Mouse (Mus musculus): ENCODE results near the gene Pias4. TPM values are rescaled to one million over a fixed set of nuclear protein-coding genes. Genes with fewer than 3 reads are reported as not detected.
A peak's percentile ranks its signal among the peaks of the same experiment; 100 is the strongest.
"Not testable (repeated sequence)": the region's sequence is repeated elsewhere in the genome, so short reads cannot be mapped to it uniquely, and the experiment has no call there.

Gene Pias4
- total RNA-seq, 2 experiments from 2014 or later: 22.1 to 22.5 TPM

DNA sequence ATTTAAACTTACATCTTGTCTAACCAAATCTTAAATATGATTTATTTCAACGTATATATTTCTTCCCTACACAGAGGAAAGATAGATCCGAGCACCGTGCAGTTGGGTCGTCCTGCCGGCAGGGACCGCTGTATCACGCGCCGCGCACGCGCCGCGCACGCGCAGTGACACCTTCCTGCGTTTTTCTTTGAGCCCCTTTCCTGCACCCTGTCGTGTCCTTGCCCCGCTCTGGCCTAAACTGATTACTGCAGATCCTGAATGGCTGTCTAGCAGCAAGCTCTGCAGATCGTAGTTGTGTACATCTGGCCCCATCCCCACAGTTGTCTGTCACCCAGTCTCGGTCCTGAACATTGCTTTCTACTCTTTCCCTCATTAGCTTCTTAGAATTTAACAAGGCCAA, 5.4 kb upstream of the Pias4 start:
- DNase-seq (ENCODE audit: low spot score in 2 of 2): peak; percentile 75 to 82

DNA sequence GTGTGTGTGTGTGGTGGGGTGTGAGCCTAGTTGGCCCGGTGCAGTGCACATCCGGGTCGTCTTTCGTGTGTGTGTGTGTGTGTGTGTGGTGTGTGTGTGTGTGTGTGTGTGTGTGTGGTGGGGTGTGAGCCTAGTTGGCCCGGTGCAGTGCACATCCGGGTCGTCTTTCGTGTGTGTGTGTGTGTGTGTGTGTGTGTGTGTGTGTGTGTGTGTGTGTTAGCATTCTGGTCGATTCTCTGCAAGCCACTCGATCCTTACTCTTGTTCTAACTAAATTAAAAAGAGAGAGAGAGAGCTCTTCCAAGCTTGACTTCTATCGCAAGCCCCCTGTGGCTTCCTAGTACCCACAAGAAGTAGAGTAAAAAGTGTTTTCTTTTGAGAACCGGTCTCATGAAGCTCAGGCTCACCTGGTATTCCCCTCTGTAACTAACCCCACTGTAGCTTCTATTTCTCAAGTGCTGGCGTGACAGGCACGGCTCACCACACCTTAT, 1.7 kb upstream of the Pias4 start:
- DNase-seq (ENCODE audit: low spot score in 2 of 2): not testable (repeated sequence)

DNA sequence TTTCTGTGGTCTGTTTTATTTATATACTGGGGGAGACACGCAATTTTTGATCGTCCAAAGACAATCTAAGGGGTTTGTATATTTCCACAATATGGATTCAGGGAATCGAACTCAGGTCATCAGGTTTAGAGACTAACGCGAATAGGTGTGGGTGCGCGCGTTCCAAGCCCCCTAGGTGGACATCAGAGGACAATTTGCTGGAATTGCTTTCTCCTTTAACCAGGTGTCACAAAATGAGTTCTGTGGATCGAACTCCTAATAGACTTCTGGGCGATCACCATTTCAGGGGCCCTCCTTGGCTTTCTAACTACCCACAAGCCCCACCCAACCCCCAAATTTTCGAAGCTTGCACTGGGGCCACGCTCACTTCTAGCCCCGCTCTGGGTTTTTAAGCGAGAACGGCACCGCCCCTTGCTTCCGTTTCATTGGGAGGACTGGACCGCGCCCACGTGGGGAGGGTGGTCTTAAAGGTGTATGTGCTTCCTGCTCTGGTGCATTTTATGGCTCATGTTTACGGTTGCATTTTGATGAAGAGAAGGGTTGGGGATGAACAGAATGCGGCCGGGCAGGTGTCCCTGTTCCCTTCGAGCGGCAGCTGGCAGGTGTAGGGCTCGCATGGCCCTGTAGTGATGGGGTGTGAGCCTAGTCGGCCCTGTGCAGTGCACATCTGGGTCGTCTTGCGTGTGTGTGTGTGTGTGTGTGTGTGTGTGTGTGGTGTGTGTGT, 960 bp upstream of the Pias4 start:
- peak in 1 of 2 experiments; percentile 83 for DNase-seq (ENCODE audit: low spot score in 2 of 2)

DNA sequence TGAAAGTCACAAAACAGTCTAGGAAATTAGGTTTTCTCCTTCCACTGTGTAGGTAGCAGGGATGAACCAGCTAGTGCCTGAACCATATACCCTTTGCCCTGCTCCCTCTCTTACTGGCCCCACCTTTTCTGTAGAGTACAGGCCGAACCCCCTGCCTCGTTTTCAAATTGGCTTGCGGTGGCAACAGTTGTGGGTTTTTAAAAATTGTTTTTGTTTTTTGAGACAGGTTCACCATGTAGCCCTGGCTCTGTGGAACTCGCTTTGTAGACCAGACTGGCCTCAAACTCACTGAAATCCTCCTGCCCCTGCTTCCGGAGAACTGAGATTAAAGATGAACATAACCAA, 336 bp upstream of the Pias4 start:
- DNase-seq (ENCODE audit: low spot score in 2 of 2): peak in 1 of 2 experiments; percentile 66

DNA sequence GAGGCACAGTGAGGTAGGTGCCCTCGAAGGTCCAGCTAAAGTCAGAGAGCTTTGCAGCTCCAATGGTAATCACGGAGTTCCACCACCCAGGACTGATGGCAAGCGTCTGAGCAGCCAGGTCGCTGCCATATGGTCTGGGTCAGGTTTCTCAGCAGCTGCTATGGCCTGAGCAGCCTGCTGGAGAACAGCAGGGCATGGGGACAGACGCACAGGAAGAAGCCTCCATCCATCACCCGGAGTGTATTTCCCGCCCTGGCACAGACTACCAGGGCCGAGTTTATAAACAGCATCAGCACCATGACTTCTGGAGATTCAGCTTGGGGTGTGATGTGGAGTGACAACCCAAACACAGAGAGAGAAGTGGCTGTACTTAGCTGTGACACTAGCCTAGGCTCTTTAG, 2.6 kb downstream of the Pias4 start:
- no peak for DNase-seq (ENCODE audit: low spot score in 2 of 2)

DNA sequence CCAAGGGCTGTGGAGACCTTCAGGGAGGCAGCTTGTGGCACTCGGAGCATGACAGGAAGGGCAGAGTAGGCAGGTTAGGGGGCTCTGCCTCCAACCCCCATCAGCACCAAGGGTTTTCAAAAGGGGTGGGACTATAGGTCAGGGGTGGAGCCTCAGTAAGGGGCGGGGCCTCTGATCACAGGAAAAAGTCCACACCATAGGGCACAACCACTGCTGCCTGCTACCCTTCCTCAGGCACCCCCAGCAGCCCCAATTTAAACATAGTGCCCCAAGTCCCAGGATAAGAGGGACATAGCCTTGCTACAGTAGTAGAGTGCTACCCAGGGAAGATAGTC, 5.4 kb downstream of the Pias4 start:
- DNase-seq (ENCODE audit: low spot score in 2 of 2): no peak

DNA sequence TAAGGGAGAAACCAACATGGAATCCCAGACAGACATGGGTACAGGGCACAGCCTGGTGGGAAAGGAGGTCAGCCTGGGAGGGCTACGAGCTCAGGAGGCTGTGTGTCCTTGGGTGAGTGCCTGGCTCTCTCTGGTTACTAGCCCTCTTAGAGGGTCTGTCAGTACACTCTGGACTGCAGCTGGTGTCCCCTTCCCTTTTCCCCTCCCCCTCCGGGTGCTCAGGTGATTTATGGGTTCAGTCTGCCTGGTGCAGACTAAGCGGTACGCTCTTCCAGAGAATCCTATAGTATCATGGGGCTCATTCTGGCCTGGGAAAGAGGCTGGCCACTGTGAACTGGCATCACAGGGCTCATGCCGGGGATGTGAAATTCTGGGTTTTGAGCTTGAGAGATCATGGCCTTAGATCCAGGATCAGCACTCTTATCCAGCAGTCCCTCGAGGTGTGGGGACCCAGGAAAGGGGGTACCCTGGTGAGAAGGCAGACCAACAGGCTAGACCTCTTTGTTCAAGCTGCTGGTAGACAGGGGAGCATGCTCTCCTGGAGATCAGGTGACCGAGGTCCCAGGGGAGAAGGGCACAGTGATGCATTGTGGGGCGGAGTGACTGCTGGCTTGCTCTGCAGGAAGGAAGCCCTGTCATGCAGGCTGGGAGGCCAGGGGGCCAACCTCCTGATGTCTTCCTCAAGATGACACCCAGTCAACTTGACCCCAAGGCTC, 6.0 kb downstream of the Pias4 start:
- no peak for DNase-seq (ENCODE audit: low spot score in 2 of 2)

DNA sequence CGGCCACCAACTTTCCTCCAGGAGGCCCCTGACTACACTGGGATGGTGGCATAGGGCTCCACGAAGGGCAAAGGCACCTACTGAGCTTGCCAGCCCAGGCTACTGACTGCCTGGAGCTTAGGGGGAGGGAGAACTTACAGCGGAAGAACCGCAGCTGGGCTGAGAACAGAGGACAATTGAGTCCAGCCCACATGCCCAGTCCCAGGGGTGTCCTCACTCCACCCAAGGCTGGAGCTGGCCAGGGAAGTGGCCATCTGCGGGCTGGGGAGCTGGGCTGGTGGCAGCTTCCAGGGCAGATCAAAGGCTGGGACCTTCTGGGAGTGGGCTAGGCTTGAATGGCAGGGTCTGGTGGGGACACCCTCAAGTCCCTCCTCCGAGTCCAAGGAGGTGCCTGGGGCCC, 13.0 kb downstream of the Pias4 start:
- DNase-seq (ENCODE audit: low spot score in 2 of 2): no peak

DNA sequence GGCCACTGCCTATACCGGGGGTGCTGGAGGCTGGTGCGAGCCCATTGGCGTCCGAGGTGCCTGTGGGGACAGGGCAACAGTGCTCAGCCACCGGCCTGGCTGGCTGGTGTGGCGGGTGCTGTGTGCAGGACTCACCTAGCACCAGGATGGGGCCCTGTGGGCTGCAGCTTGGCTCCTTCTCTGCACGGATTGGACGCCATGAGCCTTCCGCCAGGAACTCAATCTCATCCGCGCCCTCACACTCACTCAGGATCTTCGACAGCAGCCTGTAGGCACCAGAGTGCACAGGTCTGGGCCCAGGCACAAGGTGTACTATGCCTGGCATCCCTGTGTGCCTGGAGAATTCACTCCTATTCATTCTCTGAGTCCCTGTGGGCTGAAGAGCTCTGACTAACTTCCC, 13.4 kb downstream of the Pias4 start:
- DNase-seq (ENCODE audit: low spot score in 2 of 2): no peak

DNA sequence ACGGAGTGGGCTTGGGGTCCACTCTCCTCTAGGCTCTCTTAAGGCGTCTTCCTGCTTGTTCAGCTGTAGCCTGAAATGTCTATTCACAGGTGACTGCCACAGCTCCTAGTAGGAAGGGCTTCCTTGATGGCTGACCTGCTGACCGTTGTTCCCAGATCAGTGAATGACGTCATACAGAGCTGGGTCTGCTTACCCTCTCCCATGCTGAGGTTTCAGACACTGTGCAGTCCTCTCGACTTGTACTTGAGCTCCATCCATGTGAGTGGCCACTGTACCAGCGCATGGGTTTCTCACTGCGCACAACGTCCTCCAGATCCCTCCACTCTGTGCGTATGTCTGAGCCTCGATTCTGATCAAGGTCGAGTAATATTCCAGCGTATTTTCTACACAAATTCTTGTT, 15.1 kb downstream of the Pias4 start:
- no peak for DNase-seq (ENCODE audit: low spot score in 2 of 2)

DNA sequence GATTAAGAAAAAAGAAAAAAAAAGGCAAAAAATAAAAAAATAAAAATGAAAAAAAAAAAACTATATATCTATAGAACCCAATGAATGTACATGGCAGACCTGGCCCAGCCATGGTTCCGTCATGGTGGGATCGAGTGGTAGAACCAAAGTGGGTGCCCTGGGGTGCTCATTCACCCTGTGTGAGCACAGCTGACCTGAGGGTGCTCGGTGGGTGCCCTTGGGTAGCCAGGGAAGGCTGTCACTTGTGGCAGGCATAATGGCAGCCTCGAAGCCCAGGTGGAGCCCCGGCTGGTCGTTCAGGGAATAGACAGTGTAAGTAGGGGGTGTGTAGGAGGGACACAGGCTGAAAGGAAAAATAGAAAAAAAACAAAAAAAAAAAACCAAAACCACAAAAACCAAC, 16.5 kb downstream of the Pias4 start:
- DNase-seq (ENCODE audit: low spot score in 2 of 2): no peak

DNA sequence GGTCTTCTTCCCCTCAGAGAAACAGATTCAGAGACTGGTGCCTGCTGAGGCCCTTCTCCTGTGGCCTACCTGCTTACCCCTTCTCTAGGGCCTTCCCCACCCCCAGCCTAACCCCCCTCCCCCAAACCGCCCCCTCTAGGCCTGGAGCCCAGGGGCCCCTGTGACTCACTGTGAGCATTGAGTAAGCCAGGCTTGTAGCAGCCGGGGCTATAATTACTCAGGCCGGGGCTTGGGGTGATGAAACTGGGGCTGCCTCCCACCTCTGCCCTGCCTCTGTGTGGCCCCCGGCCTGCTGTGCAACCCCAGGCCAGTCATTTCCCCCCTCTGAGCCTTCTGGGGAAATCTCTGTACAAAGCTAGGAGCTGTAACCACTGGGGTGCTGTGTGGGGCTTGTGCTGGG, 21.4 kb downstream of the Pias4 start:
- DNase-seq (ENCODE audit: low spot score in 2 of 2): no peak

DNA sequence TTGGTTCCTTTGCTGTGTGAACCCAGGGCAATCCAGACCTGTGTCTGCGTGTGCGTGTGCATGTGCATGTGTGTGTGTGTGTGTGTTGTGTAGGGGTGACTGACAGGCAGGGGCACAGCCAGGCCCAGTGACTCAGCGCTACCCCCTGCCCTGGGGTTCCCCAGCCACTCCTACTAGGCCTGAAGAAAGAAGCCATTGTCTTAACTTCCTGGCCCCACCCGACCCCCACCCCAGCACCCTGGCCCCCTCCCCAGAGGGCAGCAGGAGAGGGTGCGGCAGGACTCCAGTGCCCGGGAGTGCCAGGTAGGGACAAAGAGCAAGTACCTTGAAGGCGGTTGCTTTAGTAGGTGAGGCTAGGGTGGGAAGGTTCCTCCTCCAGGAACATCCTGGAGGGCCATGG, 21.9 kb downstream of the Pias4 start:
- DNase-seq (ENCODE audit: low spot score in 2 of 2): no peak

DNA sequence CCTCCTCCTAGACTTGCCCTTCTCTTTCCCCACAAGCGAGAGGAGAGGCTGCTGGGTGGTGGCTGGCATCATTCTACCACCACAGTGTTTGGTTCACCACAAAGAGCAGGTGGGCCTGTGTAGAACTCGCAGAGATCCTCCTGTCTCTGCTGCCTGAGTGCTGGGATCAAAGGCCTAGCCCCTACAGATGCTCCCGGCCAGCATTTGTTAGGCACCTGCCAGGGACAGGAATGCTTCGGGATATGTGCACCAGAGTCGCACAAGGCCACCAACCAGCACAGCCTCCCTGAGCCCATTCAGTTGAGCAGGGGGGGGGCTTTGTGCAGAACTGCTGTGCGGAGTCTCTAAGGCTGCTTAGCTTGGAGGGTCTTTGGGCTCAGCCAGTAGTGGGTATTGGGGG, 22.4 kb downstream of the Pias4 start:
- DNase-seq (ENCODE audit: low spot score in 2 of 2): no peak

DNA sequence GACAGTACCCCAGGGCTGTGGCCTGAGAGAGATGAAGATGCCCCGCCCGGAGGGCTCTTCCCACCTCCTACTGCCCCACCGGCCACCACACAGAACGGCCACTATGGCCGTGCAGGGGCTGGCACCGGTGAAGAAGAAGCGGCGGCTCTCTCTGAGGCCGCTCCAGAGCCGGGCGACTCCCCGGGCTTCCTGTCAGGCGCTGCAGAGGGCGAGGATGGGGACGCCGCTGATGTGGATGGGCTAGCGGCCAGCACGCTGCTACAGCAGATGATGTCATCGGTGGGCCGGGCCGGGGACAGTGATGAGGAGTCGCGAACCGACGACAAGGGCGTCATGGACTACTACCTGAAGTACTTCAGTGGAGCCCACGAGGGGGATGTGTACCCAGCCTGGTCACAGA, 23.1 kb downstream of the Pias4 start:
- DNase-seq (ENCODE audit: low spot score in 2 of 2): no peak

DNA sequence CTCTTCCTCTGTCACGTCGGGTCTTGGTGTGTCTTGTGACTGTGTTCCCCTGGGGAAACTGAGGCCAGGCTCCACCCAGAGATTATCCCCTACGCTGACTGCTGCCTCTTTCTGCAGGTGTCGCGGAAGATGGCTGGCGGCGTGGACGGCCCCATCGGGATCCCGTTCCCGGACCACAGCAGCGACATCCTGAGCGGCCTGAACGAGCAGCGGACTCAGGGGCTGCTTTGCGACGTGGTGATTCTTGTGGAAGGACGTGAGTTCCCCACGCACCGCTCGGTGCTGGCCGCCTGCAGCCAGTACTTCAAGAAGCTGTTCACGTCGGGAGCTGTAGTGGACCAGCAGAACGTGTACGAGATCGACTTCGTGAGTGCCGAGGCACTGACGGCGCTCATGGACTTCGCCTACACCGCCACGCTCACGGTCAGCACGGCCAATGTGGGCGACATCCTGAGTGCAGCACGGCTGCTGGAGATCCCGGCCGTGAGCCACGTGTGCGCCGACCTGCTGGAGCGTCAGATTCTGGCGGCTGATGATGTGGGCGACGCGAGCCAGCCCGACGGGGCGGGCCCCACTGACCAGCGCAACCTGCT, 23.8 kb downstream of the Pias4 start:
- no peak for DNase-seq (ENCODE audit: low spot score in 2 of 2)

DNA sequence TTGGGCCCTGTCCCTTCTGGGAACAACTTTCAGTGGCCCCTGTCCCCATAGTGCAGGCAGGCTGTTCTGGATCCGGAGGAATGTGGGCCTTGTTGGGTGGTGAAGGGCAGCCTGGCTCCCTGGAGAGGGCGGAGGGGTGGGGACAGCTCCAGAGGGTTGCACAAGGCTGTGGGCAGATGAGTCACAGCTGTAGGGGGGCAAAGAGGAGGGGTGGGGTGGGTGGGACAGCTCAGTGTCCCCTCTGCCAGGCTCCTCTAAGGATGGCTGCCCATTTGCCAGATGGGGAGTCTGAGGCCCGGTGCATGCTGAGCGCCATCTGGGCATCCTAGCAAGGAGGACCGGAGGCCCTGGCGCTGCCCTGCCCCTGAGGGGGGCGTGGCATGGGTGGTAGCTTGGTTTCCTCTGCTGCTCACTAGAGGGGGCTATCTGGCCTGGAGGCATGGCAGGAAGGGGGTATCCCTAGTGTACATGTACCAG, 24.5 kb downstream of the Pias4 start:
- DNase-seq (ENCODE audit: low spot score in 2 of 2): no peak

DNA sequence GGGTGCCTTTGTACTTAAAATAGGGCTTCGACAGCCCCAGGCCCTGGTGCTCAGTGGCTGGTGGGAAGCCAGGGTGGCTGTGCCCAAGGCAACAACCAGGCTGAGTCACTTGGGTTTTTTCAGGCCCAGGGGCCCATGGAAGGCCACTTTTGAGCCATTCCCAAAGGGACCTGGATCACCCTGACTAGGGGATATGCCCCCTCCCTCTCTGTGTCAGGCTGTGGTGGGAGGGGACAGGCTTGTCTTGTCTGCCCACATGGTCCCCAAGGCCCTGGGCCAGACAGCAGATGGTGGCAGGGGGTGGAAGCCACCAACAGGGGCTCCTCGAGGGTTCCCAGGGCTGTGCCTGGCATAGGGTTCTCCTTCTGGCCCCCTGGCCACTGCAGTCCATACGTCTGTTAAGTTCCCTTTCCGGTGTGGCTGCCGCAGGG, 25.2 kb downstream of the Pias4 start:
- no peak for DNase-seq (ENCODE audit: low spot score in 2 of 2)

DNA sequence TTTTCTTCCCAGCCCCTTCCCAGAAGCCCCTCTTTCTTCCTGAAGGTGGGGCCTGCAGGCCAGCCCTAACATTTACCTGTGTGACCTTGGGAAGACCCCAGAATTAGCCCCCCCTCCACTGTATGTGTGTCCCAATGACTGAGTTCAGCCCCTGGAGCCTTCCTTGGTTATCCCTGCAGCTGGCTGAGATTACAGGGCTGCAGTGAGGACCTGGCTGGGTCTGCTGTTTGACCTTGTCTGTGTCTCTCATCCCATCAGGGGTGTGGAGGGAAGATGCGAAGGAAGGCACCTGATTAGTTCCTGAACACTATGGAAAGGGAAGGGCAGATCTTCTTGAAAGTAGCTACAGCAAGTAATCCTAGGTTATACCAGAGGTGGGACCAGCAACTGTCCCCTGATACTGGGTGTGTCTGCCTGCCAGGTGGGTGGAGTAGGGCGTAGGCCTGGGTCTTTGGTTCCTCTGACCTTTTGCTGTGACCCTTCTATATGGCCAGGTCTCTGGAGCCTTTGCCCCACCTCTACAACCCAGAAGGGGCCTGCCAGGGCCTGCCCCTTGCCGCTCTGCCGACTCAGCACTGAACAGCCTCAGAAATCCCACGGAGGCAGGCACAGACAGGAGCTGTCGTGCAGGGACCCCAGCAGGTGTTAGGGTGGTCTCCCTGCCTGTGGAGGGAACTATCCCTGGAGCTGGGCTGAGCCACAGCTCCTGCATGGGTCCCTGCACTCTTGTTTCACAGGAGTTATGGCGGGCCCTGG, 26.1 kb downstream of the Pias4 start:
- DNase-seq (ENCODE audit: low spot score in 2 of 2): no peak

DNA sequence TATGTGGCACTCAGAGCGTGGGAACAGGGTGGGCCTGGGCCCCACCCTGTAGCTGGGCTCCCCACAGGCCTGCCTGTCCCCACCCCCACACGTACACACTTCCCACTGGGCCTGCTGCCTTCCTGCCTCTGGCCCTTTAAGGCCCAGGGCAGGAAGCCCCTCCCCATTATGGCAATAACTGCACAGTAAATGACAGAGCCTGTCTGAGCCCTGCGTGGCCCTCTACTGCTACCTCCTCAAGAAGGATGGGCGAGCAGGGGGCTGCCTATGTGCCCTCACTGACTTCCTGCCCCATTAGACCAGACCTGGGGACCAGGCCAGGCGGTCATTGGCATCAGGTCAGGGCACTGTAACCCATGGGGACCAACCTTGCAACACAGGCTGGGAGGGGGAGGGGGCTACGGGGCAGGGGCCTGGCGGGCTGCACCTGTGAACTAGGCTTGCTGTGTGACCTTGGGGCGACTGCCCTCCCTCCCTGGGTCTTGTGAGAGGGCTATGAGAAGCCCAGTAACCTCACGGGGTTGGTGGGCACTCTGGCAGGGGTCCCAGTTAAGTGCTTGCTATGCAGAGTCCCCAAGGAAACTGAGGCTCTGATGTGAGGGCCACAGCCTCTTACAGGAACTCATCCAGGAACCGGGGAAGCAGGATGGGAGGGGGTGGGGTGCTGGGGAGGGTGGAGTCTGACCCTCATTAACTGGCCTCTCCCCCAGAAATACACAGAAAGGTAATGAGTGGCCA, 26.8 kb downstream of the Pias4 start:
- no peak for DNase-seq (ENCODE audit: low spot score in 2 of 2)

DNA sequence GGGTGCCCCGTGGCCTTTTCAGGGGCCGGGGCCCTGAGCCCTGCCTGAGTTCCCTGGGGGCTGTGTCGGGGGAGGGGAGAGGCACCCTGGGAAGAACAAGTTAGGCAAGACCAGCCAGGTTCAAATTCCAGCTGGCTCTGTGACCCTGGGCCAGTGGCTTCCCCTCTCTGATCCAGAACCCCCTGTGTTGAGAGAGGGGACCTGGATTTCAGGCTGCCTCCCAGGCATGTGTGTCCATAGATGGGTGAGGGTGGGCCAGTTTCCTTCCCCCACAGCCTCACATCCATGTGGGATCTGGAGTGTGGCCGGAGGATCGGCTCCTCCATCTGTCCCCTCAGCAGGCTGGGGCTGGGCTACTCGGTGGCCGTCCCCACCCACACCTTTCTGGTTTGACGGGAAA, 27.7 kb downstream of the Pias4 start:
- DNase-seq (ENCODE audit: low spot score in 2 of 2): no peak

All from gastrocnemius, postnatal 4 days (tissue).